Mouse (Mus musculus): ENCODE results near the gene Hectd4.
"Not testable (repeated sequence)": the region's sequence is repeated elsewhere in the genome, so short reads cannot be mapped to it uniquely, and the experiment has no call there.

Gene Hectd4

DNA sequence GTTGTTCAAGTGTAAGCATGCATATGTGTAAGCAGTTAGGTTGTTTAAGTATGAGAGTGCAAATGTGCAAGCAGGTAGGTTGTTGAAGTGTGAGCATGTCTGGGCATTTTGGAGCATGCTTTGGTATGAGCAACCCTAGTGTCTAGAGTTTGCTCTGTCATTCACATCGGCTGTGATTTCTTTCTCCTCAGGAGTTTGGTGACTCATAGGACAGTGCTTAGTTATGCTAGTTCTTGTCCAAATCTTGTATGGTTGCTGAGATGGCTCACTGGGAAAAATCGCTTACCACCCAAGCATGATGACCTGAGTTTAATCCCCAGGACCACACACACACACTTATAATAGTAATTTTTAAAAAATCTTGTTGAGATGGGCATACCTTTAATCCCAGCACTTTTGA is 67.2 kb downstream of the Hectd4 start:
- no peak for DNase-seq (ENCODE audit: low spot score)

- DNase-seq (ENCODE audit: low spot score): no peak
Measured at GRCm38 (mm10) chr5:121290289-121290688, 70.3 kb downstream of the Hectd4 start.

GRCm38 (mm10) chr5:121292309-121293165 is 72.5 kb downstream of the Hectd4 start:
- no peak for DNase-seq (ENCODE audit: low spot score)

GRCm38 (mm10) chr5:121305009-121305408 is 85.0 kb downstream of the Hectd4 start:
- DNase-seq (ENCODE audit: low spot score): no peak

DNA sequence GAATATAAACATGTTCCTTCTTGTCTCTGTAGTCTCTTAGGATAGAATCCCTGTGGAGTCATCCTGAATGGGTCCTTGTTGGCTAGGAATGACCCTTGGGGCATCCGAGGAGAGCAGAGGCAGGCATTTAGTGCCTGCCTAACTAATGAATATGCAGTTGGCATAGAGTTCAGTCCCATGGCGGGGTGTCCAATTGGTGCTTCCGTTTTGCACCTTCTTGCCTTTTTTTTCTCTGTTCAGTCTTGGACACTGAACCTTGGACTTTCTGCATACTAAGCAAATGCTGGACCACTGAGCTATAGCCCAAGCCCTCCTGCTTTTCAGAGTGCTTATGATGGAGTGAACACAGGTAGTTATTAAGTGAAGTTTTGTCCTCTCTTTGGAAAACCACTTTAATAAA is 87.6 kb downstream of the Hectd4 start:
- DNase-seq (ENCODE audit: low spot score): no peak

GRCm38 (mm10) chr5:121311576-121311975 is 91.6 kb downstream of the Hectd4 start:
- DNase-seq (ENCODE audit: low spot score): no peak

DNA sequence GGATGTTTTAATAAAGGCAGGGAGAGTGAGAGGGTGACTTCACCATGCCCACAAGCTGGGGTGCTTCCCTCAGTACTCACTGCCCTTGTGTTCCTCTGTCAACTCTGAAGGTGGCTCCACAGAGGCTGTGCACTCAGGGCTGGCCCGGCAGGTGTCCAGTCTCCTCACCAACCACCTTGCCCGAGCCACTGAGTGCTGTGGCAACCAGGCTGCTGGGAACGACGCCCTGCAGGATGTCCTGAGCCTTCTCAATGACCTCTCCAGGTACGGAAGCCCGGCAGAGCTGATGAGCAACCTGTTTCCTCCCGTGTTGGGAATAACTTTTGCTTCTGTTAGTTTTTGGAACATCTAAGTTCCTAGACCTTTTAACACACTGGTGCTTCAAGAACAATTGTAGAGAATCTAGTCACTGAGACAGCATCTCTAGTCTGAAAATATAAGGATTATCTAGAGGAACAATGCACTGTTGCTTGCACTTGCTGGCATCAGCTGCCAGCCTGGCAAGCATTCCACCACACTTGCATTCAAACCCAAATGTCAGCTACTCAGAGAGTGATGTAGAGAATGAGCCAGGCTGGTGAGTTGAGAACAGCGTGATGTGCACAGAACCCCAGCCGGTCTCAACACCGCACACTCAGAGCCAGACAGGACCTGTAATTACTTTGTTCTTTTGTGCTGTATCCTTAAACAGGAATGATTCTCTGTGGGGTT is 93.9 kb downstream of the Hectd4 start:
- no peak for DNase-seq (ENCODE audit: low spot score)

- no peak for DNase-seq (ENCODE audit: low spot score)
Measured at GRCm38 (mm10) chr5:121326079-121326805, 106.2 kb downstream of the Hectd4 start.

GRCm38 (mm10) chr5:121329333-121330058 is 109.5 kb downstream of the Hectd4 start:
- no peak for DNase-seq (ENCODE audit: low spot score)

GRCm38 (mm10) chr5:121330154-121330816 is 110.3 kb downstream of the Hectd4 start:
- DNase-seq (ENCODE audit: low spot score): not testable (repeated sequence)

DNA sequence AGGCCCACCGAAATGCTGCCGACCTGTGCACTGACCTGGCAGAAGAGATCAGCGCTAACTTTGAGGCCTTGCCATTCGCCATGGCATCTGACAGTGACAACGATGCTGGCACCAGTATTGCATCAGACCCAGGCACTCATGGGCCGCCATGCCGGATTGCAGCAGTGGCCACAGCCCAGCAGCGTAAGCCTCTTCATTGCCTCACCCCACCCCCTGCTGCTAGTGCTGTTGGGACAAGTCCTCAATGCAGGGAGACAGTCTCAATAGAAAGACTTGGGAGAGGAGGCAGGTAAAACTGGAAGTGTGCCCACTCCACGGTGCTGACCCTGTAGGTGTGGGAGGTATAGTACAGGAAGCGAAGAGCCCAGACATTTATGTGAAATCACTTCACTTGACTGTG is 111.7 kb downstream of the Hectd4 start:
- no peak for DNase-seq (ENCODE audit: low spot score)

DNA sequence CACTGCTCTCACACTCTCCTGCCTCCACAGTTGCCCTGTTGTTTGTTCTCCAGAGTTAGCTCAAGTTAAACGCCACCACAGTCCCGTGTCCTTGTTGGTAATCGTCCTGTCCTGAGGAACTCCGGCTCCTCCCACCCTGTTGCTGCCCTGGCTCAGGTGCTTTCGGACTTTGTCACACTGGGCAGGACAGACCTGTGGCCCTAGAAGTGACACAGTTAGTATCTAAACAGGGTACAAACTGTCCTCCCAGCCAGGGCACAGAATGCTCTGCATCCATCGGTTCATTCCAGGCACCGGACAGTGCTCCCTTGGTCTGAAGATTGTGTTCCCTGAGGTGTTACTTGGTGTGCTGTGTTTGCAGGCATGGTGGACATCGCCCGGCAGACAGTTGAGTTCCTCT is 114.0 kb downstream of the Hectd4 start:
- DNase-seq (ENCODE audit: low spot score): no peak

GRCm38 (mm10) chr5:121334454-121334853 is 114.4 kb downstream of the Hectd4 start:
- DNase-seq (ENCODE audit: low spot score): no peak

DNA sequence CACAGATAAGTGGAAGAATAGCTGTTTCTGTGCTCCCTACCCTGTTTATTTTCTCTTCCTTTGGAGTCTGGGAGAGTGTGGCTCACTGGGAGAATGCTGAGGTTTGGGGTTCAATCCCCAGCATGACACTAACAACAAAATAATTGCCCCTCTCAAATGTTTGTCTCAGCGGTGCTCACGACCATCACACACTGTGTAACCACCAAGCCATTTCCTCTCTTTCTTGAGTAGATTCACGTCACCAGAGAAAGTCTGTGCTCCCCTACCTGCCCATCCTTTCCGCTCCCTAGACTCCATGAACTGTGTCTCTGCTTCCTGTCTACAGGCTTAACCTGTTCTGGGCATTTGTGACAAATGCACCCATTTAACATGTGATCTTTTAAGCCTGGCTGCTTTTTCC is 115.4 kb downstream of the Hectd4 start:
- no peak for DNase-seq (ENCODE audit: low spot score)

DNA sequence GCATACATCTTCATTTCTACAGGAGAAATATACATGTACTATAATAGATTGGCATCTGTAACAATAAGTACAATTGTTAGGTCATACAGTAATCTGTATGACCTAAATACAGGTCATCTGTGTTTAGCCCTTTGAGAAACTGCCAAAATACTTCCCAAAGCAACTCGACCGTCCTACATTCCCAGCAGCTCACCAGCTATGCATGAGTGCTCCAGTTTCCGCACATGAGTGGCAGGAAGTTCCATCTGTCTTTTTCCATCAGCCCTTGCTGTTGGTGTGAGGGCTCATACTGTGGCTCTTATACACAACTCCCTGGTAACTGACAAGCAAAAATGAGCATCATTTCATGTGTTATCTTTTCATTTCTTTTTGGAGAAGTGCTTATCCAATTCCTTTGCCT is 116.0 kb downstream of the Hectd4 start:
- DNase-seq (ENCODE audit: low spot score): no peak

DNA sequence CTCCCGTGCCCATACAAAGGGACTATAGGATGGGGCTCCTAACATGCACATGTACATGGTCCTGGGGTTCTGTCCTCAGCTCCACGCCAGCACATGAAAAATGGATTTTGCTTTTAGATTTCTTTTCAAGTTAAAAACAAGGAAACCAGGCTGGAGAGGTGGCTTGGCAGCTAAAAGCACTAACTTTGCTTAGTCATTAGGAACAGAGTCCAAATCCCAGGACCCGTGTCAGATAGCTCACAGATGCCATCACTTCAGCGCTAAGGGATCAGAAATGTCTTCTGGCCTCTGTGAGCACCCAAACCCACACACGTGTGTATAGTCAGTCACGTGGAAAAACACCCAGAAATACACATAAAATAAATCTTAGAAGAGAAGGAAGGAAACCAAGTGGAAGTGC is 116.8 kb downstream of the Hectd4 start:
- DNase-seq (ENCODE audit: low spot score): no peak

DNA sequence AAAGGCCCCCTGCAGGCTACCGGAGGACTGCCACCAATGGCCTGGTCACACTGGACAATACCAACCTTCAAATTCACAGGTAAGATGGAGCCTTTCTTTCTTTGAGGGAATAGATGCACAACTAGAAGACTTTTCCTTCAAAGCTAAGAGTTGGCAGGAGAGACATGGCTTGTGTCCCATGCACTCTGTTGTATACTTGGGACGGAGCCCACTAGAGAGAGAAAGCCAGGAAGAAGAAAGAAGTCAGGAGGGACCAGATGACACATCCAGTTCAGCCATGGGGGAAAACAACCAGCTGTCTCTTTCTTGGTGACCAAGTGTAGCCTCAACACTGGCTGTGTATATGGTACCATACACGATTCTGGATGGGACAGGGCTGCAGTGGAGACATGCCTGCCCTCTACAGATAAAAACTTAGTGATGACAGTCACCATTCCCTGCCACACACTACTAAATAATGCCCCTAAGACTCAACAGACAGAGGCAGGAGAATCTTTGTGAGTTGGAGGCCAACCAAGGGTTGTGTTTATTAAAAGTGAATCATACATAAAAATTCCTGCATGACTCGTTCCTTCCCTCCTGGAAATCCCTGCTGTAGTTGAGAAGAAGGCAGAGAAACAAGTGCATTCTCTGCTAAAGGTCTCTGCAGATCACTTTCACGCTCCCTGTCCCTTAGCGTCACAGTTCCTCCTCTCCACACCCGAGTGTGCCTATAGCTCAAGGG is 119.7 kb downstream of the Hectd4 start:
- no peak for DNase-seq (ENCODE audit: low spot score)

GRCm38 (mm10) chr5:121340965-121341473 is 121.0 kb downstream of the Hectd4 start:
- no peak for DNase-seq (ENCODE audit: low spot score)

DNA sequence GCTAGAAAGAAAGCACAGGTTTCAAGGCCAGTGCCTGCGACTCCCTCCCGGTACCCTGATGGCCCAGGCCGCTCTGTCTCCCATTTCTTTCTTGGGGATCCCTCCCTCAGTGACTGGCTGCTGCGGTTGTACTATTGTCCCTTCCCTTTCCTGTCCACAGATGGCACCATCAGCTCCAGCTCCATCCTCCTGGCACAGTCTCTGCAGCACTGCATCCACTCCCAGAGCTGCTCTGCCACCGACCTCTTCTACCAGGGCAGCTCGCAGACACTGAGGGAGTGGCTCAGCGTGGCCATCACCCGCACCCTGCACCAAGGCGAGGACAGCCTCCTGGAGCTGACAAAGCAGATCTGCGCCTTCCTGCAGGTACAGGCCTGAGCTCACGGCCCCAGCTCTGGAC is 122.5 kb downstream of the Hectd4 start:
- DNase-seq (ENCODE audit: low spot score): no peak

GRCm38 (mm10) chr5:121343997-121344396 is 124.0 kb downstream of the Hectd4 start:
- DNase-seq (ENCODE audit: low spot score): no peak

GRCm38 (mm10) chr5:121359229-121359628 is 139.2 kb downstream of the Hectd4 start:
- no peak for DNase-seq (ENCODE audit: low spot score)
